Mouse (Mus musculus) heart, postnatal 25 days (tissue): Measurements from ENCODE around the gene Add1. TPM values are rescaled to one million over a fixed set of nuclear protein-coding genes. Genes with fewer than 3 reads are reported as not detected.
A peak's percentile ranks its signal among the peaks of the same experiment; 100 is the strongest.

ENCODE experiments used
- DNase-seq: peaks from one replicate; pipeline ENCODE4 v3.0.0; 2022; ENCODE audit warnings: low spot score
- intact Hi-C: fragments of 180-260 bp; cut with DNase I; formaldehyde crosslinking; loops from one replicate; pipeline ENCODE4 v1.15.1; 2025
- total RNA-seq, 2 experiments: library from RNA; stranded (reverse); gene quantifications; 2 replicates each; pipeline ENCODE4 v1.2.3; 2021

The Add1 gene
- total RNA-seq = 100 to 1,000 TPM; 125 to 136 TPM

- intact Hi-C loops = no loop called here
- peak; percentile 97 for DNase-seq
These were observed at the start of gene Add1 for GRCm38 (mm10) chr5:34573268-34574221. TSS of gene Add1 (plus strand) at chr5:34573664.

GRCm38 (mm10) chr5:34523958-34524485 lies 49.4 kb upstream of the Add1 start:
- no peak for DNase-seq
- intact Hi-C loops = no loop called here

- intact Hi-C loops = no loop called here
- no peak for DNase-seq
These were observed 49.0 kb upstream of the Add1 start for GRCm38 (mm10) chr5:34524511-34524910.

GRCm38 (mm10) chr5:34525663-34526476 lies 47.6 kb upstream of the Add1 start, which contains the start of gene Sh3bp2:
TSS of gene Sh3bp2 (plus strand) at chr5:34525838.
- intact Hi-C loops = no loop called here

GRCm38 (mm10) chr5:34526477-34526775 lies 47.0 kb upstream of the Add1 start:
- intact Hi-C loops = no loop called here

More at GRCm38 (mm10) chr5:34525663-34526476, 47.6 kb upstream of the Add1 start, which contains the start of gene Sh3bp2:
- peak; percentile 90 for DNase-seq

GRCm38 (mm10) chr5:34527352-34527751 lies 46.1 kb upstream of the Add1 start:
- DNase-seq = no peak
- intact Hi-C loops = no loop called here

More at GRCm38 (mm10) chr5:34526477-34526775, 47.0 kb upstream of the Add1 start:
- DNase-seq = no peak

GRCm38 (mm10) chr5:34528724-34529123 lies 44.7 kb upstream of the Add1 start:
- DNase-seq = no peak
- intact Hi-C loops = no loop called here

GRCm38 (mm10) chr5:34530116-34530515 lies 43.3 kb upstream of the Add1 start:
- intact Hi-C loops = no loop called here

GRCm38 (mm10) chr5:34530687-34531086 lies 42.8 kb upstream of the Add1 start:
- intact Hi-C loops = no loop called here
- DNase-seq = no peak

More at GRCm38 (mm10) chr5:34530116-34530515, 43.3 kb upstream of the Add1 start:
- DNase-seq = no peak

- DNase-seq = no peak
- intact Hi-C loops = no loop called here
These were observed 40.4 kb upstream of the Add1 start for GRCm38 (mm10) chr5:34533066-34533465.

GRCm38 (mm10) chr5:34533820-34534219 lies 39.6 kb upstream of the Add1 start:
- DNase-seq = peak; percentile 65
- intact Hi-C loops = no loop called here

- no peak for DNase-seq
- intact Hi-C loops = no loop called here
These were observed 38.5 kb upstream of the Add1 start for GRCm38 (mm10) chr5:34534776-34535581.

GRCm38 (mm10) chr5:34535831-34536230 lies 37.6 kb upstream of the Add1 start:
- DNase-seq = no peak
- intact Hi-C loops = no loop called here

- intact Hi-C loops = no loop called here
These were observed 35.4 kb upstream of the Add1 start for GRCm38 (mm10) chr5:34538079-34538478.

GRCm38 (mm10) chr5:34538527-34538926 lies 34.9 kb upstream of the Add1 start:
- intact Hi-C loops = no loop called here
- DNase-seq = no peak

More at GRCm38 (mm10) chr5:34538079-34538478, 35.4 kb upstream of the Add1 start:
- no peak for DNase-seq

- intact Hi-C loops = no loop called here
These were observed 34.3 kb upstream of the Add1 start for GRCm38 (mm10) chr5:34539121-34539520.

GRCm38 (mm10) chr5:34542166-34542565 lies 31.3 kb upstream of the Add1 start:
- DNase-seq = no peak
- intact Hi-C loops = no loop called here

More at GRCm38 (mm10) chr5:34539121-34539520, 34.3 kb upstream of the Add1 start:
- DNase-seq = no peak

- intact Hi-C loops = no loop called here
These were observed 30.4 kb upstream of the Add1 start for GRCm38 (mm10) chr5:34543114-34543513.

GRCm38 (mm10) chr5:34547410-34547809 lies 26.1 kb upstream of the Add1 start:
- DNase-seq = no peak
- intact Hi-C loops = loop anchor here (2.0 kb wide), 1 partner anchor 95 kb away; no protein-coding TSS in a partner anchor

More at GRCm38 (mm10) chr5:34543114-34543513, 30.4 kb upstream of the Add1 start:
- DNase-seq = peak; percentile 39
